Mouse (Mus musculus) forebrain, embryonic 12.5 days (tissue): ENCODE results near the gene Cebpb. TPM values are rescaled to one million over a fixed set of nuclear protein-coding genes. Genes with fewer than 3 reads are reported as not detected.

ENCODE experiments used
- ATAC-seq: fragments of 200-750 bp; cut with Nextera tagmentation; 2 replicates; pipeline ENCODE4 v1.8.0; 2017; ENCODE audit warnings: moderate TSS enrichment; ENCODE audit not compliant: low FRiP score
- H3K27ac ChIP-seq: fragments of 300-500 bp; sonication (generic); 2 replicates; pipeline ENCODE4 v1.5.1; 2016; ENCODE audit warnings: mild to moderate bottlenecking
- H3K27me3 ChIP-seq: fragments of 300-500 bp; sonication (generic); 2 replicates; pipeline ENCODE4 v1.6.1; 2016; ENCODE audit warnings: mild to moderate bottlenecking
- H3K36me3 ChIP-seq: fragments of 300-500 bp; sonication (generic); replicated peaks from 2 replicates; pipeline ENCODE4 v1.6.1; 2016; ENCODE audit warnings: mild to moderate bottlenecking
- H3K4me1 ChIP-seq: fragments of 300-500 bp; sonication (generic); 2 replicates; pipeline ENCODE4 v1.6.1; 2016
- H3K4me2 ChIP-seq: fragments of 300-500 bp; sonication (generic); 2 replicates; pipeline ENCODE4 v1.6.1; 2016; ENCODE audit warnings: mild to moderate bottlenecking, moderate library complexity
- H3K4me3 ChIP-seq: fragments of 300-500 bp; sonication (generic); replicated peaks from 2 replicates; pipeline ENCODE4 v1.5.1; 2016; ENCODE audit warnings: mild to moderate bottlenecking
- H3K9ac ChIP-seq: fragments of 300-500 bp; sonication (generic); 2 replicates; pipeline ENCODE4 v1.6.1; 2016; ENCODE audit warnings: mild to moderate bottlenecking
- H3K9me3 ChIP-seq: fragments of 300-500 bp; sonication (generic); 2 replicates; pipeline ENCODE4 v1.6.1; 2016
- WGBS: fragments of 180-500 bp; shearing (Covaris S2); methylation state at CpG from one replicate; pipeline ENCODE4 v1.1.7; 2016; 5-methylcytosine and 5-hydroxymethylcytosine counted together
- polyA plus RNA-seq: library from polyadenylated mRNA; unstranded; fragments of >200 nt; fragmentation: Nextera tagmentation; extraction: Ambion mirVana; gene quantifications from 2 replicates; pipeline ENCODE4 v1.2.1, GENCODE M21; 2016

The Cebpb gene
- polyA plus RNA-seq, 1 experiment from 2014 or later = 1.5 TPM

GRCm38 (mm10) chr2:167700018-167700417, 11.3 kb downstream of the Cebpb start:
- Histone ChIP-seq H3K27ac (no peak overlapping the region), H3K9me3 (0 out of 2 replicates have a peak, but pooled peaks cover 5% of the 10 kb centered on the region), H3K4me1 (no peaks in the 10 kb centered on the region), H3K36me3 (no peaks in the 10 kb centered on the region), H3K27me3 (no peaks in the 10 kb centered on the region), H3K9ac (no peak overlapping the region), H3K4me2 (no peak overlapping the region), H3K4me3 (no peak overlapping the region)
- no peak for ATAC-seq
- WGBS = 78% methylated on average over 5 of the region's 5 CpGs

- Histone ChIP-seq H3K27ac (no peak overlapping the region), H3K9ac (no peak overlapping the region), H3K4me1 (no peaks in the 10 kb centered on the region), H3K9me3 (no peaks in the 10 kb centered on the region), H3K27me3 (no peaks in the 10 kb centered on the region), H3K4me2 (no peak overlapping the region), H3K36me3 (no peaks in the 10 kb centered on the region), H3K4me3 (no peak overlapping the region)
- WGBS = 78% methylated on average over 5 of the region's 5 CpGs
- ATAC-seq = no peak
Measured at GRCm38 (mm10) chr2:167701472-167701871, 12.8 kb downstream of the Cebpb start.

- Histone ChIP-seq H3K9ac (no peak overlapping the region), H3K36me3 (no peaks in the 10 kb centered on the region), H3K4me3 (no peak overlapping the region), H3K27me3 (no peaks in the 10 kb centered on the region), H3K4me2 (no peak overlapping the region), H3K27ac (no peak overlapping the region), H3K4me1 (no peaks in the 10 kb centered on the region), H3K9me3 (no peaks in the 10 kb centered on the region)
- WGBS = 74% methylated on average over 6 of the region's 6 CpGs
- no peak for ATAC-seq
Measured at GRCm38 (mm10) chr2:167702126-167702525, 13.4 kb downstream of the Cebpb start.

GRCm38 (mm10) chr2:167704409-167704808, 15.7 kb downstream of the Cebpb start:
- Histone ChIP-seq H3K36me3 (no peaks in the 10 kb centered on the region), H3K27me3 (no peaks in the 10 kb centered on the region), H3K9ac (no peak overlapping the region), H3K4me2 (no peak overlapping the region), H3K4me3 (no peak overlapping the region), H3K4me1 (no peaks in the 10 kb centered on the region), H3K9me3 (no peaks in the 10 kb centered on the region), H3K27ac (no peak overlapping the region)
- 84% methylated on average over 4 of the region's 4 CpGs for WGBS
- no peak for ATAC-seq

- WGBS = 75% methylated on average over 11 of the region's 11 CpGs
- no peak for ATAC-seq
- H3K4me1 ChIP-seq = no peaks in the 10 kb centered on the region
Measured at GRCm38 (mm10) chr2:167706183-167706939, 17.6 kb downstream of the Cebpb start.

GRCm38 (mm10) chr2:167708373-167708772, 19.7 kb downstream of the Cebpb start:
- H3K27ac ChIP-seq = no peak overlapping the region
- no peaks in the 10 kb centered on the region for H3K9me3 ChIP-seq
- no peak overlapping the region for H3K9ac ChIP-seq
- ATAC-seq = no peak
- H3K27me3 ChIP-seq = no peaks in the 10 kb centered on the region
- no peaks in the 10 kb centered on the region for H3K4me1 ChIP-seq
- H3K36me3 ChIP-seq = no peaks in the 10 kb centered on the region
- no peak overlapping the region for H3K4me2 ChIP-seq
- WGBS = 68% methylated on average over 15 of the region's 15 CpGs
- H3K4me3 ChIP-seq = no peak overlapping the region

More at GRCm38 (mm10) chr2:167706183-167706939, 17.6 kb downstream of the Cebpb start:
- Histone ChIP-seq H3K9me3 (no peaks in the 10 kb centered on the region), H3K27me3 (no peaks in the 10 kb centered on the region), H3K4me3 (no peak overlapping the region), H3K9ac (no peak overlapping the region), H3K27ac (no peak overlapping the region), H3K4me2 (no peak overlapping the region), H3K36me3 (no peaks in the 10 kb centered on the region)

- Histone ChIP-seq H3K36me3 (no peaks in the 10 kb centered on the region), H3K27ac (no peak overlapping the region), H3K9me3 (no peaks in the 10 kb centered on the region), H3K27me3 (no peaks in the 10 kb centered on the region), H3K4me3 (no peak overlapping the region), H3K4me2 (no peak overlapping the region), H3K4me1 (no peaks in the 10 kb centered on the region), H3K9ac (no peak overlapping the region)
- 65% methylated on average over 6 of the region's 6 CpGs for WGBS
- no peak for ATAC-seq
Measured at GRCm38 (mm10) chr2:167709969-167710368, 21.3 kb downstream of the Cebpb start.

GRCm38 (mm10) chr2:167710574-167710973, 21.9 kb downstream of the Cebpb start:
- Histone ChIP-seq H3K27me3 (no peaks in the 10 kb centered on the region), H3K27ac (no peak overlapping the region), H3K4me2 (no peak overlapping the region), H3K9ac (no peak overlapping the region), H3K4me3 (no peak overlapping the region), H3K4me1 (no peaks in the 10 kb centered on the region), H3K36me3 (no peaks in the 10 kb centered on the region), H3K9me3 (no peaks in the 10 kb centered on the region)
- WGBS = 66% methylated on average over 6 of the region's 6 CpGs
- ATAC-seq = no peak

- Histone ChIP-seq H3K27me3 (no peaks in the 10 kb centered on the region), H3K36me3 (no peaks in the 10 kb centered on the region), H3K9me3 (no peaks in the 10 kb centered on the region), H3K4me2 (no peak overlapping the region), H3K9ac (no peak overlapping the region), H3K4me1 (no peaks in the 10 kb centered on the region), H3K4me3 (no peak overlapping the region), H3K27ac (no peak overlapping the region)
- ATAC-seq = no peak
- 84% methylated on average over 19 of the region's 23 CpGs for WGBS
Measured at GRCm38 (mm10) chr2:167712872-167713821, 24.4 kb downstream of the Cebpb start.

GRCm38 (mm10) chr2:167714298-167714697, 25.6 kb downstream of the Cebpb start:
- Histone ChIP-seq H3K4me1 (no peaks in the 10 kb centered on the region), H3K4me2 (no peak overlapping the region), H3K9ac (no peak overlapping the region), H3K36me3 (no peaks in the 10 kb centered on the region), H3K27me3 (no peaks in the 10 kb centered on the region), H3K27ac (no peak overlapping the region), H3K9me3 (no peaks in the 10 kb centered on the region), H3K4me3 (no peak overlapping the region)
- WGBS = 94% methylated on average over 6 of the region's 6 CpGs
- no peak for ATAC-seq

GRCm38 (mm10) chr2:167715008-167715407, 26.3 kb downstream of the Cebpb start:
- Histone ChIP-seq H3K27ac (no peak overlapping the region), H3K36me3 (no peaks in the 10 kb centered on the region), H3K9ac (0 out of 2 replicates have a peak overlapping the region, but pooled peaks have one; percentile 0), H3K9me3 (no peaks in the 10 kb centered on the region), H3K4me1 (no peaks in the 10 kb centered on the region), H3K4me3 (no peak overlapping the region), H3K4me2 (no peak overlapping the region), H3K27me3 (no peaks in the 10 kb centered on the region)
- 77% methylated on average over 6 of the region's 6 CpGs for WGBS
- ATAC-seq = no peak

GRCm38 (mm10) chr2:167717208-167717607, 28.5 kb downstream of the Cebpb start:
- Histone ChIP-seq H3K36me3 (no peaks in the 10 kb centered on the region), H3K27ac (no peak overlapping the region), H3K27me3 (no peaks in the 10 kb centered on the region), H3K9ac (no peak overlapping the region), H3K9me3 (no peaks in the 10 kb centered on the region), H3K4me2 (no peak overlapping the region), H3K4me3 (no peak overlapping the region), H3K4me1 (0 out of 2 replicates have a peak, but pooled peaks cover 1% of the 10 kb centered on the region)
- 62% methylated on average over 1 of the region's 1 CpGs for WGBS
- ATAC-seq = no peak
